Mouse (Mus musculus) right cerebral cortex, postnatal 36 days (tissue): ENCODE measurements at regions not wholly inside any gene's neighbourhood (a gene's known extent, or its start where the extent isn't known, plus 50 kb on each side); places are given as distances from the start of the nearest gene placed in this dataset.

Source experiments
- DNase-seq, 2 experiments: peaks; one replicate each; pipeline ENCODE4 v3.0.0; 2022; ENCODE audit warnings: low spot score in 2 of 2, mixed read lengths in 1 of 2

DNA sequence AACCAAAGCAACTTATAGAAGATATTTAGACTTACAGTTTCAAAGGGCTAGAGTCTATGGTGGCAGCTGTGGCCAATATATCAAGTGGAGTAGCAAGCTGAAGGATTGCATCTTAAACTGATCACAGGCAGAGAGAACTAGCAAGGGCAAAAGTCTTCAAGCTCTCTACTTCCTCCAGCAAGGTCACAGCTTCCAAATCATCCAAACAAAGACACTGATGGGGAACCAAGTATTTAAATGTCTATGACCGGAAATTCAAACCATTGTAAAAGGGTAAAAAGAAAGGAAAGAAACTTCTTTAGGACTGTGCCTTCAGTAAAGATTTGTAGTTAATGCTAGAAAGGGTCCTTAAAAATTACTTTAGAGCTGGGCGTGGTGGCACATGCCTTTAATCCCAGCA is 149.4 kb upstream of the Cwc22 start:
- no peak for DNase-seq

DNA sequence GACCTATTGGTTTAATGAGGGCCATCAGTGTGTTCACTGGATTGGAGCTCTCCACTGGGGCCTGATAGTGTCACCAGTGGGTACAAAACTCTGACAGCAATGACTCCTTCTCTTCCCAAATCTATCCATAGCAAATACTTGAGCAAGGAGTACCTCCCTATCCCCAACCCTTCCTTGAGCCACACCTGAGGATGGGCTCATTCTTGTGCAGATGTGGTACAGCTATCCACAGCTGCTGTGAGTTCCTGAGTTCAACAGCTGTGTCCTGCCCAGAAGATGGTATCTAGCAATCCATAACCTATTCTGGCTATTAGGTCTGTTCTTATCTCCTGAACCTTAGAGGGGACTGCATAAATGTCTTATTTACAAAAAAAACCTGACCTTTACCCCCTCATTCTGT is 148.7 kb upstream of the Cwc22 start:
- DNase-seq, result no peak

DNA sequence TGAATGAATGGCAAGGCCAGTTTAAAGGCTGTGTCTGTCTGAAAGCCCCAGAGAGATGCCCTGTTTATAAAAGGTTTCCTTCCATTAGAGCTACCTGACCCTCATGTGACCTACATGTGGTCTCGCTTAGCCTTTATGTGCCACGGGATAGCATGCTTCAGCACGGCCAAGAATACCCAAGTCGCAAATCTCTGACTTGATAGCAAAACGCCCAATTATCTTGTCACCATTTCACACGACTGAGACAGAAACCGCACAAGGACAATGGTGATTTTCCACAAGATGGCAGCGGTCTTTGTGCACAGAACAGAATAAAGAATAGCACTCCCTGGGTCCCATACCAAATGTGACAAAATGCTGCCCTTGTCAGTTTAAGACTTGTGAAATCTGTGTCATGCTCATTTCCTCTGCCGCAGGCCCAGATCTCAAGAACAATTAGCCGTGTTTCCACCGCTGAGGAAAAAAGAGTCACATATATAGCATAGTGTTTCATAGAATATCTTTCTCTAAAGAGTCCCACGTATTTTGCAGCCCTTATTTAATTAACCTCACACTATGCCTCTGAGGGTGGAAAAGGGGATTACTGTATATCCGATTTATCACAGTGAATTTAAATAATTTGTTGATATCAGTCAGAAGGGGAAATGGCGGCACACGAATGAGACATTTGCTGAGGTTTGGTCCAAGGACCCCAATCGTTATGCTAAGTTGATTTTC is 118.3 kb upstream of the Cwc22 start:
- no peak for DNase-seq

DNA sequence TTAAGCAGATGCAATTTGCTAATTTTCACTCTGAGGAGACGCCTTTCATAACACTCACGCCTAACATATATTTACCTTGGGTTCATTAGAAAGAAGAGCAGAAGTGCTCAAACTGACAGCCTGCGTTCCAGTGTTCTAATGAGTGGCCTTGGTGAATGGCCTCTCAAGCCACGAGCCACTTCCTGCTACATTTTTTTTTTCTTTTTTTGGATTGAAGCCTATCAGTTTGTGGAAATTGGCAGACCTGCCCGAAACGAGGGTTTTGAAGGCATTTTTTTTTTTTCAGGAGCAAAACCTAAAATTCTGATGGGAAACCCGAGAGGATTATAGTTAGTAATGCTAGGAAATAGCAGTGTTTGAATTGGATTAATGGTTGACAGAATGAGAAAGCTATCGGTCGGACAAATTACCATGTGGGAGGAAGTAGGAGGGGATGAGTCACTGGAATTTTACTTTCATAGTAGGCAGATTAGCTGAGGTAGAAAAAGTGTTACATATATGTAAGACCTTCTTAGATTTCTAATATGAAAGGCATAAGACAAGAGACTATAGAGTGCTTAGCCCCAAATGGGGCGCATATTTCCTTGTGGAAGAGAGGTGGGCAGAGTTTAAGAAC is 113.7 kb upstream of the Cwc22 start:
- DNase-seq, result no peak

DNA sequence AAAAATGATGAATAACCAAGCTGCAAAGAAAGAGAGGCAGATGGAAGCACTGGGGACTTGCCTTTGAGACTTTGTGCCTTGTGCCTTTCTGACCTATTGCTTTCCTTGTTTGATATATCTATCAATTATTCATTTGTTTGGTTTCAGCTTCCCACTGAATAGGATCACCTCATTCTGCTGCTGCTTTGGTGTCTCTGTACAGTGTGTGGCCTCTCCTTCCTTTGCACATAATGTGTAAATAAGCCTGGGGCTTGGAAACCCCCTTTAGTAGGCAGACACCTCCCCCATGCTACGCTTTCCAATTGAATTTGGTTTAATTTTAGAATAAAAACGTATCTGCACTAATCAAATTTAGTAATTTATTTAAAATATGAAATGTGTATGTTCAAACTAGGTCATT is 112.8 kb upstream of the Cwc22 start:
- no peak for DNase-seq

DNA sequence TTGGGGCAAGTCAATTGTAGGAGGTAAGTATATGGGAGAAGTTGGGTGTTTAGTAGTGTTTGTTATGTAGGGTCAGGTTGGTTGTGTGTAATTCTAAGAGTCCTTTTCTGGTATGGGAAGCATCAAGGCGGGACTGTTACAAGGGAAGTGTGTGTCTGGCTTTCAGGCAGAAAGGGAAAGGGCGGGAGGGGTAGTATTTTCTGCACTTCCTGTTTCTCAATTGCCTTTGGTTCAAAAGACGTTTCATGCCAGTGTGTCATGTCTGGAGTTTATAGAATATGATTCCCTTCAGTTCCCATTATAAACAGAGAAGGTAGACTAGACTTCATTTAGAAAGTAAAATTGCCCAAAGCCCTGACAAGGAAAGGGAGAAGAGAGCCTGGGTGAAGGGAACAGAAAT is 107.7 kb upstream of the Cwc22 start:
- no peak for DNase-seq

DNA sequence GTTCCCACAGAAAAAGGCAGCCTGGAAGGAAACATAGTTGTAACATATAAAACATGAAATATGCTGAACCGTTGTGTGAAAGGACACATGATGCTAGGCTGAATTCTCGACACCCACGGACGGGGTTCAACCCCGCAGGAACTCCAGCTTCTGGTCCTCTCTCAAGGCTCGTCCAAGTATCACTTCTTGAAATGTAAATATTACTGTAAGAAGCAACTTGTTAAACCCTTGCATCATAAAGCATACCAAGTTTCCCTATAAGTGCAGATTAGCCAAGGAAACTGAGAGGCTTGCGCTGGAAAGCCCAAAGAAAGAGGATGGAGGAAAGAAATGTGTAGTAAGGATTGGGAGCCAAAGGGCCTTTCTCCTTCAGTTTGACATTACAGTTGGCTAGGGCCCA is 104.4 kb upstream of the Cwc22 start:
- no peak for DNase-seq

DNA sequence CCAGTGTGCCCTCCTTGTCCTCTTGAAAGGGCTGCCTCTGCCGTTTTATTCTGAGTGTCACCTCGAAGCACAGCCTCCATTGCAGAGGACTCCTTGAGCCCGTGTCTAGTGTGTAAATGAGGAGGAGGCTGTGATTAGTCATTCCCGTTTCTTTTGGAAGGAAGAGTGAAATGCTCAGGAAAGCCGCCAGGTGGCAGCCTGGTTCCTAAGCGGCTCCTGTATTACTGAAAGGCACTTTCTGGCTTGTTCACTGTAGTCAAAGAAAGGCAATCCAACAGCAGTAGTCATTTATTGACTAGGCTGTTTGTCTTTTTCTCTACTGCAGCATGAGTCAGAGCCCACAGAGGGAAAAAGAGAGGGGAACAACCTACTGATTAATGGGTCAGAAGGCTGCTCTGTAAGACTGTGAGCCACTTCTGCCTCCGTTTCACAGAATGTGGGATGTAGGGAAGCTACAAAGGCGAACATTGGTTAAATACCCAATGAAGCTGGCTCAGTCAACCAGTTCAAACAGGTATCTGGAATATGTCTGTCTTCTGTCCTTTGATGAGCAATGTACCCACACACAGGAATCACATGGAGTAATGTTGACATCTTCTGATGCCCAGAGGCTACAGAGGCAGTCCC is 103.2 kb upstream of the Cwc22 start:
- peak; percentile 82 to 86 for DNase-seq

DNA sequence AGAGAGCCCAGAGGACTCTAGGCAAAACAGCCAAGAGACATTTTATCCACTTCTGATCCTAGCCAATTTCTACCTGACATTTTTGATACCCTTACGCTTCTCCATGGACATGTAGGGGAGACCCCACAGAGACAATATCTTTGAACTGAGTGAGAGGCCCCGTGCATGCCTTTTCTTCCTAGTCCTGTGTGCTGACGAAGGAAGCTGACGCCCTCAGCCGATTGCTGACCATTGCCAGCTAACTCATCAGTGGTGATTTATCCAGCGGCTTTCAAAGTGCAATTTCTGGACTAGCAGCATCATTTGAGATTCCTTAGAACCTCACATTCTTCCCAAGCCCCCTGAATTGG is 102.5 kb upstream of the Cwc22 start:
- peak in 1 of 2 experiments; percentile 6 for DNase-seq

DNA sequence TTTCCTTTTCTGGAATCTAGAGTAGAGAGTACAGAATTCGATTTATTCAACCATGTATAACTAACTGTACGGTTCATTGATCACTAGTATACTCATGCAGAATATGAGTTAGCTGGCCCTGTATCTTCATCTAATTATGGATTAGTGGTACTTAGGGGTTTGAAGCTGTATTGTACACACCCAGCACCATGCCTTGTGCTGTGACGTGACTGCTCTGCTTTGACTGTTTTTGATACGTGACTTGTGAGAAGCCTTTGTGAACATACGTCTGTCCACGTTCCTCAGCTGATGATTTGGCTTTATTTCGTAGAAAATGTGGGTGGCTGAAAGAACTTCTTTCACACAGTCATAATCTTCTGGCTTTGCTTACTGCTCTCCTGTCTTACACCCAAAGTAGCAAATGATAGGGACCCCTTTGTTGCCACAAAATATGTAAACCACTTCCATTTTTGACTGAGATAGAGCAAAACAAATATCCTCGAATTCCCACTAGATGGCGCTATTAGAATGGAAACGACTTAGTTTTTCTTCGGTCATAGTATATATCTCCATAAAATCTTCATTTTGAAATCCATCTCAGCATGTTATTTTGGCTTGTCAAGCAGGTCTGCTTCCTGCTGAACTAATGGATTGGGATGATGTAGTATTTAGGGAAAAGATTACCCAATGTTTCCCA is 102.0 kb upstream of the Cwc22 start:
- DNase-seq, result no peak

DNA sequence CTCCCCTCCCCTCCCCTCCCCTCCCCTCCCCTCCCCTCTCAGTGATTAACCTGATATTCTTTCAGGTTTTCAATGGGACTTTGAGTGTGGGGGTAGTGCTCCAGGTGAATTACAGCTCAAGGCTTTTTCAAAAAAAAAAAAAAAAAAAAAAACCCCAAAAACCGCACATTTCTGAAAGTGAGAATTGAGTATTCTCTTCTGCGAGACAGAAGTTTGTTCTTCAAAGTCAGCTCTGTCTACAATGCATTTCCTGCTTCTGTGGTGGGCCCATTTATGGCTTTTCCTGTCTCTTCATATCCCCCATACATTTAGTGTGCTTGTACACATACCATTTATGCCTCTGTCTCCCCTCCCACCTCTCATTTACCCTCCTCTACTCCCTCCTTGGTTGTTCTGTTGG is 81.1 kb upstream of the Cwc22 start:
- no peak for DNase-seq

DNA sequence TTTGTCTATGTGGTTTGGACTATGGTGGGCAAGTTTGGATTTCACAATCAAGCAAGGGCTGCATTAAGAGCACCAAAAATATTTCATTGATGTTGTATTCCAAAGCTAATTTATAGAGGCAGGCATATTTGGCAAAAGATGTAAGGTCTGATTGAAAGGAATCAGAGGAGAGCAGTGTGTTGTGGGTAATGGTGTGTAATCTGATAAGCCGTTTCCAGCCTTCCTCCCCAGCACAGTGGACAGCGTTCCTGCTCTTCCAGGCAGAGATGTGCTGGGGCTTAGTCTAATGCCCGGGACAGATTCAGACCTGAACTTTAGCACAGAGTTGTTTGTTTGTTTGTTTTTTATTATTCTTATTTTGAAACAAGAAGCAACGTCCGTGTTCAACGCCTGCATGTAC is 80.6 kb upstream of the Cwc22 start:
- DNase-seq, result no peak

DNA sequence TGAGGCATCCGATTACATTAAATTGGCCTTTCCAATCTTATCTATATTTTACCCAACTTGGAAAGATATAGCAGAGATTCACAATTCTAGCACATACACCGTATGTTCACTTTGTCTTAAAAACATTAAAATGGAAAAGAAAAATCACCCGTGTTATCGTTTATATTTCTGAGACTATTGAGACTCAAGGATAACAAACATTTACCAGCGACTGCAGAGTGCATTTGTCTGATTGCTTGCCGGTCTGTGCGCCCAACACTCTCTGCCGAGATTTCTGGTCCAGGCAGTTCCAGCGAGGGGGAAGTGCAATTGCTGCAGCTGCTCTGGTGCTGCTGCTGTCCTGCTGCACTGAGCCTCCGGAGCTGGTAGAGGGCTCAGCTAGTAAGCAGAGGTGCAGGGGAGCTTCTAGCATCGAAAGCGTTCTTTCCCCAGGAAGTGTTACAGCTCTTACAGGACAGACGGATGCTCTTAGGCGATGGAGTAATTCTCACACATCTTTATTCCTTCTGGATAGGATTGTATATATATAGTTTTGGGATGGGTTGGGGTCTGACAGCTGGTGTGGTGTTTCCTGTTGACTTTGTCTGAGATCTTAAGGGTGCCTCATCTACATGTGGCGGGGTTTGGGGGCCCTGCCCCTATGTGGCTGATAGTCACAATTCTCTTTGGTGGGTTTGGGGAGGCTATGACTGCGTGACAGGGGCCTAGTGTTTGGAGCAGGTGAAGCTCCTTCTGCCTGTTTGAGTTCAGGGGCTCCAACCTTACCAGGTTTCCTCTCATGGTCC is 79.7 kb upstream of the Cwc22 start:
- no peak for DNase-seq

DNA sequence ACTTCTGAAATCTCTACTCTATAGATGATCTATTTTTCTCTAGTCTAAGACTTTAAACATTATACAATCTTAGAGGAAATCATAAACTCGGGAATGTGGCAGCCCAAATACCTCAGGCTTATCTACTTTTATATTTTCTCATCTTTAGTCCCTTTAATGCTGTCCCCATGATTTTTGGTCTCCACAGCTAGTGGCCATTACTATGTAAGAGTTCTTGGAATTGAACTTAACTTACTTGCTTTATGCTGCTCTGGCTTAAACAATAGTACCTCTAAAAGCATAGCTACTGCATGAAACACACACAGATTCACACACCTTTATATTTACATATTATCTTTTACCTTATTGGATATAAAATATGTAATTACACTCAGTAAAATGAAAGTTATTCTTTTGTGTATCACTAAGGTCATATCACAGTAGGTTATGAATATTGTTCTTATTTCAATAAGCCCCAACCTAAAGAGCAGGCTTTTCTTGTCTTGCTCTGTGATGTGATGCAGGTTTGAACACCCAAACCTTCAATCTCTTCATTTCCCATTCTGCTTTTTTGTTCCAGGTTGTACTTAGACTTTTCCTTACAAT is 78.9 kb upstream of the Cwc22 start:
- no peak for DNase-seq

DNA sequence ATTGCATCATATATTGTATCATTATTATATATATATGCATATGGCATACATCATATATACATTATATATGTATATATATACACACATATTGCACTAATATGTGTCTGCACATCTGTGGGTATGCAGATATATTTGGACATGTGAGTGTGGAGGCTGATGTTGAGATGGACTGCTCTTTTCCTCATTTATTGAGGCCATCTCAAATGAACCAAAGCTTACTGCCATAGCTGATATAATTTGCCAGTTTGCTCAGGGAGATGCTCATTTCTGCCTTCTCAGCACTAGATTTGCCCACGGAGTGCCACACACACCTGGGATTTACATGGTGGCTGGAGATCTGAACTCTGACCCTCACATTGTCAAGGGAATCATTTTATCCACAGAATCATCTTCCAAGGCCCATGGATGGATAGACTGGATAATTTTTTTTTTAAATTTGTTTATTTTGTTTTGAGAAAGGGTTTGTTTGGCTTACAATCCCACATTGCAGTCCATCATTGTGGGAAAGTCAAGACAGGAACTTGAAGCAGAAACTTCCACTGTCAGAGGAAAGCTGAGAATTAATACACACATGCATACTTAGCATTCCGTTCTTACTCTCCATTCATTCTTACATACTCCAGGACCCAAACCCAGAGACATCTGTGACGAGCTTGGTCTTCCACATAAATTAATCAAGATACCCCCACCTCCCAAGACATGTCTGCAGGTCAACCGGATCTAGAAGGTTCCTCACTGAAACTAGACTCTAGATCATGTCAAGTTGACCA is 77.9 kb upstream of the Cwc22 start:
- no peak for DNase-seq

DNA sequence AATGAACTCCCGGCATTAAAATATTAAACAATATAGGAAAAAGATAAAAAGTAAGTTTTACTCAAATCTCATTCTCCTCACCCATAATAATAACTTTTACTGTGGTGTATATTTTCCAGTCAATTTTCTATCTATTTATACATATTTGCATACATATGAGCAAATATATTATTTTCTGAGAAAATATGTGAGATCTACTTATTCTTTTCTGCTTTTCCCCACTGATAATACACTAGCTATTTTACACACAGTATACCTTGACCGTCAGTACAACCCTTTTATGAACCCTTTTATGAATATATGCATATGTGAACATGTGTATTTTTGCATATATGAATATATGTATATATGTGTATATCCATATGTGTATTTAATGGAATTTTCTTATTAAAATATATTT is 77.2 kb upstream of the Cwc22 start:
- DNase-seq, result no peak

DNA sequence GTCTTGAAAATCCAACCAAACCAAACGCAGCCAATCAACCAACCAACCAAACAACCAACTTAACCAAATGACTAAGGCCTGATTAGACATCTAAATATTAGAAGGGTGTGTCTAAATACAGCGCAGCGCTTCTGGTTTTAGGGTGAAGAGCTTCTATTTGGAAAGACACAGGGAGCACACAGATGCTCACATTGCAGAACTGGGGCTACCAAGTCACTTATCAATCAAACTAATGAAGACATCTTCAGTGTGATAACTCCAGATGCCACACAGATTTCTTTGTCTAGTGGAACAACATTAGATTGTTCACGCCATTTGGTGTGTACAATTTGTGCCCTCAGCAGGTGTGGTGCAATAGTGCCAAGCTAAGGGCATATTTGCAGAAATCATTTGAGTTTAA is 76.6 kb upstream of the Cwc22 start:
- DNase-seq, result no peak

DNA sequence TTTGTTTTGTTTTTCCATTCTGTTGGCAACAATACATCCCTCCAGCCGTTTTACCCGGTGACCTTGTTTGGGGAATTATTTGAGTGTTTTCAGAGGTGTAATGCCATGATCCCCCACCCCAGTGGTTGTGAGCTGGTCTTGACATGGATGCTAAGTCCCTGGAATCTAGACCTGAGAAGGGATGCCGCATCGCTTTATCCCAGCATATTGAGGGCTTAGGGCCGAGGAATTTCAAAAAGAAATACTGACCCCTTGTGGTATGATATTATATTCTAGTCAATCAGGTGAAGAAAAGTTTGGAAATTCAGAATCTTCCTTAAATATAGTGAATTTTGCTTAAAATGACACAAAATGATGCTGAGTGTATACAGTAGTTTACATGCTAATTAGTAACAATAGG is 75.7 kb upstream of the Cwc22 start:
- DNase-seq, result no peak

DNA sequence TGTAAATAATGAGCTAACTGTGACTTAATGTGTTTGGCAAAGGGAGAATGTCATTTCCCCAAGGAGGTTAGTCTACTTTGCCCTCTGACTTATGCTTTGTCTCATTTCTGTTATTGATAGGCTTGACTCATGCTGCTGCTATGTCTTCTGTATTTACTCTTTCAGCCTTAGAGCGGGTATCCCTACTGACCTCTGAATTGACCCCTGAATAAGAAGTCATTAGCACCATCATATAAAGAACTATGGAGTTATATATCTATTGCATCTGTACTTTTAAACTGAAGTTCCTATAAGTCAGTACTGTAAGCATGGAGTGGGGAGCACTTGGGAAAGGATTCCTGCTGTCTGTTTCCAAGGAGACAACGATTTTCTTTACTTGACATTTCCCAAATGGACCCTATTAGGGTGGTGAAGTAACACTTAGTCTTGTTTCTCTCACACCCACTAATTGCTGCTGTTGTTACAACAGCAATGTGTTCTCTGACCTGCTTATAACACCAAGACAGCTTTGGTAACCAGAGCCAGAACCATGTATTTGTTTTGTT is 75.3 kb upstream of the Cwc22 start:
- no peak for DNase-seq

DNA sequence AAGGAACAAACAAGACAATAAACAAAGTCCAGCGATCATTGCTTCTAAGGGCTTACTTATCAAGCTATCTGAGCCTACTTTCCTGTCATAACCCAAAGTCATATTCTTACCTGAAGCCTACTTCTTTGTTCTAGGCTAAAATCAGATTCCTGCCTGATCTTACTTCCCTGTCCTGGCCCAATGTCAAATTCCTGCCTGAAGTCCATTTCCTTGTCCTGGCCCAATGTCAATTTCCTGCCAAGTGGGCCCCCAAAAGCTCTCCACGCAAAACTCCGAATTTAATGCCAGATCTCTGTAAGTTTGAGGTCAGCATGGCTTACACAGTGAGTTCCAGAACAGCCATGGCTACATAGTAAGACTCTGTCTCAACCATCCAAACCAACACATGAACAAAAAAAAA is 74.3 kb upstream of the Cwc22 start:
- no peak for DNase-seq

DNA sequence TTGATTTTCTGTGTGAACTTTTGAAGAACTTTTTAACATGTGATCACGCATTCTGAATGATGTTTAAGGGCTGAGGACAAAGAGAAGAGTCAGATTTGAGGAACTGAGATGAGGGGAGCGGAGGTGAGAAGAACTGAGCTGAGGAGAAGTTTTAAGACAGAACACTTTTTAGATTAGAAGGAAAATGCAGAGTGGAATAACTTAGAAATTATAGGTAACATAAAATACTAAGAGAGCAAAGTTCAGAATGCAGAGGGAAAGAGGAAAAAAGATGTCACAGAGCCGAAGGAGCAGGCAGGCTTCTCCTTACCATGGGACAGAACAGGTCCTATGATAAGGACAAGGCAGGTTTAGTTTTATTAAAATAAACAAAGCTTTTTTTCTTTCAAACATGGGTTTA is 73.7 kb upstream of the Cwc22 start:
- no peak for DNase-seq
